Comparison of ENCODE assay signal across 12 mouse cellular contexts in genomic region chr19:36609229-36609628, GRCm38 (mm10). TPM values are rescaled to one million over a fixed set of nuclear protein-coding genes. Genes with fewer than 3 reads are reported as not detected.
DNase-seq lines count a peak whose midpoint lies in the region; ATAC-seq lines count a peak whose summit lies in the region.
"Had no signal": no experiment of that assay in that cellular context is flagged by ENCODE, and none has a peak within 500 bp of the region (broad histone marks: within the 10 kb centered on the region; RNA-seq: fewer than 3 reads in every experiment).

No protein-coding gene starts in this region.

- no peaks in the 10 kb centered on the region for H3K9me3 ChIP-seq in liver, embryonic 12.5 days (replicated peaks)
- H3K9me3 ChIP-seq: embryonic facial prominence, embryonic 12.5 days; heart, embryonic 13.5 days; lung, embryonic 15.5 days had no signal

- 42% methylated on average over 3 of the region's 3 CpGs for WGBS in liver, embryonic 12.5 days (ENCODE audit: insufficient replicate concordance)

- H3K4me1 ChIP-seq in liver, embryonic 12.5 days, result peaks cover 15% of the 10 kb centered on the region
- H3K4me1 ChIP-seq: embryonic facial prominence, embryonic 12.5 days; heart, embryonic 13.5 days; lung, embryonic 15.5 days had no signal

- no peaks in the 10 kb centered on the region for H3K27me3 ChIP-seq in liver, embryonic 12.5 days (replicated peaks)
- H3K27me3 ChIP-seq: embryonic facial prominence, embryonic 12.5 days; heart, embryonic 13.5 days; lung, embryonic 15.5 days had no signal

- no peak for ATAC-seq in liver, embryonic 12.5 days
- ATAC-seq in megakaryocyte-erythroid progenitor cell, adult 5-6 weeks (replicated peaks; ENCODE audit: low FRiP score, low TSS enrichment, poor library complexity, severe bottlenecking), result peak; percentile 62; the same call in 1 of the 2 replicates

- H3K9ac ChIP-seq in liver, embryonic 12.5 days, result no peak overlapping the region
- H3K9ac ChIP-seq: embryonic facial prominence, embryonic 12.5 days; heart, embryonic 13.5 days; lung, embryonic 15.5 days had no signal

- H3K27ac ChIP-seq in liver, embryonic 12.5 days, result peak overlapping the region; percentile 72; the same call in 1 of the 2 replicates
- H3K27ac ChIP-seq: embryonic facial prominence, embryonic 12.5 days; heart, embryonic 13.5 days; lung, embryonic 15.5 days had no signal

- no peaks in the 10 kb centered on the region for H3K36me3 ChIP-seq in liver, embryonic 12.5 days
- H3K36me3 ChIP-seq: embryonic facial prominence, embryonic 12.5 days; lung, embryonic 15.5 days had no signal

- H3K4me2 ChIP-seq in liver, embryonic 12.5 days, result no peak overlapping the region
- H3K4me2 ChIP-seq: embryonic facial prominence, embryonic 12.5 days; heart, embryonic 13.5 days; lung, embryonic 15.5 days had no signal

- H3K4me3 ChIP-seq in liver, embryonic 12.5 days, result no peak overlapping the region
- H3K4me3 ChIP-seq: embryonic facial prominence, embryonic 12.5 days; heart, embryonic 13.5 days; lung, embryonic 15.5 days had no signal

- DNase-seq in gastrocnemius, adult 18-20 months (ENCODE audit: low spot score), result peak; percentile 6
- no peak for DNase-seq in gastrocnemius, postnatal 25 days
- DNase-seq in liver (no peak), MN1 (ENCODE audit: low spot score) (peak; percentile 21)
- no peak for DNase-seq in neural tube, embryonic 10.5 days (ENCODE audit: extremely low spot score, low spot score)
- DNase-seq: kidney, adult 18-20 months; retina, postnatal 1 day had no signal

RNA-seq across cellular contexts. Expression of gene Hectd2, which starts 54.8 kb away (rescaled TPM):
- total RNA-seq in gastrocnemius, adult 18-20 months (2021), result 1 to 10 TPM; 5.4 to 6.4 TPM
- total RNA-seq in gastrocnemius, postnatal 25 days (2021), result 1 to 10 TPM; 2.9 to 4.7 TPM
- 0.82 and 0.96 TPM in 2 replicates for polyA plus RNA-seq in liver, embryonic 12.5 days (2016; fragmentation: Nextera tagmentation; extraction: Ambion mirVana)
- 1.8 and 7.6 TPM in 2 replicates for total RNA-seq in megakaryocyte-erythroid progenitor cell, adult 5-6 weeks (2014; fragmentation: Nextera tagmentation)
- total RNA-seq in megakaryocyte-erythroid progenitor cell, adult 5-6 weeks (2017), result 1.6 and 1.8 TPM in 2 replicates

Comparison
In these comparisons a context has a peak if more than half of its experiments do, and no peak if none do; other contexts are left out.
1. DNase-seq: peak in gastrocnemius, adult 18-20 months (single experiment) and MN1 (single experiment); none in gastrocnemius, postnatal 25 days (single experiment), liver (single experiment) and neural tube, embryonic 10.5 days (single experiment).